ENCODE assay signal across 8 mouse cellular contexts in genomic region chr15:88752403-88752733, GRCm38 (mm10). TPM values are rescaled to one million over a fixed set of nuclear protein-coding genes. Genes with fewer than 3 reads are reported as not detected.
DNase-seq lines count a peak whose midpoint lies in the region; ATAC-seq and TF ChIP-seq lines count a peak whose summit lies in the region.

No protein-coding gene starts in this region.

- H3K27ac ChIP-seq in kidney, embryonic 16.5 days (ENCODE audit: low read length): peak overlapping the region; percentile 77
- no peak overlapping the region for H3K27ac ChIP-seq in cortical plate, adult 2 months (ENCODE audit: insufficient read depth, low read length)
- H3K27ac ChIP-seq in hindbrain, embryonic 15.5 days (replicated peaks): peak overlapping the region; percentile 91
- peak overlapping the region; percentile 92 for H3K27ac ChIP-seq in midbrain, embryonic 14.5 days (replicated peaks; ENCODE audit: low read depth, low read length)

- peaks cover 20% of the 10 kb centered on the region for H3K4me1 ChIP-seq in kidney, embryonic 16.5 days (ENCODE audit: insufficient read depth, low read length)
- peaks cover 2% of the 10 kb centered on the region; the same call in 1 of the 2 replicates for H3K4me1 ChIP-seq in cortical plate, adult 2 months (ENCODE audit: control insufficient read depth, insufficient read depth, low read length)
- H3K4me1 ChIP-seq in hindbrain, embryonic 15.5 days (replicated peaks): peaks cover 27% of the 10 kb centered on the region
- H3K4me1 ChIP-seq in midbrain, embryonic 14.5 days (ENCODE audit: control insufficient read depth, insufficient read depth, low read length): peaks cover 20% of the 10 kb centered on the region

- peak overlapping the region; percentile 86 for H3K4me3 ChIP-seq in kidney, embryonic 16.5 days (ENCODE audit: low read length)
- H3K4me3 ChIP-seq in cortical plate, adult 2 months (ENCODE audit: insufficient read depth, low read length): peak overlapping the region; percentile 82
- peak overlapping the region; percentile 90 for H3K4me3 ChIP-seq in hindbrain, embryonic 15.5 days
- H3K4me3 ChIP-seq in midbrain, embryonic 14.5 days (replicated peaks; ENCODE audit: low read depth, low read length): peak overlapping the region; percentile 82

- 1% methylated on average over 8 of the region's 8 CpGs for WGBS in kidney, embryonic 16.5 days
- 1% methylated on average over 8 of the region's 8 CpGs for WGBS in hindbrain, embryonic 15.5 days
- WGBS in midbrain, embryonic 14.5 days: 1% methylated on average over 8 of the region's 8 CpGs

- TF ChIP-seq CTCF in cortical plate, adult 2 months (IDR thresholded peaks at IDR 0.05; ENCODE audit: extremely low read depth, insufficient read depth, low read length): no peak

- ATAC-seq in kidney, embryonic 16.5 days (ENCODE audit: low FRiP score, low TSS enrichment): no peak
- no peak for ATAC-seq in hindbrain, embryonic 15.5 days (ENCODE audit: low FRiP score, low read depth)
- ATAC-seq in midbrain, embryonic 14.5 days (ENCODE audit: low FRiP score, low TSS enrichment): no peak

- peak overlapping the region; percentile 81 for H3K4me2 ChIP-seq in kidney, embryonic 16.5 days (replicated peaks; ENCODE audit: low read depth, low read length)
- H3K4me2 ChIP-seq in hindbrain, embryonic 15.5 days: peak overlapping the region; percentile 90
- H3K4me2 ChIP-seq in midbrain, embryonic 14.5 days (ENCODE audit: low read length): peak overlapping the region; percentile 57

- H3K27me3 ChIP-seq in kidney, embryonic 16.5 days (ENCODE audit: insufficient read depth, low read length): no peaks in the 10 kb centered on the region
- H3K27me3 ChIP-seq in hindbrain, embryonic 15.5 days: no peaks in the 10 kb centered on the region
- H3K27me3 ChIP-seq in midbrain, embryonic 14.5 days (ENCODE audit: control insufficient read depth, insufficient read depth, low read length): no peaks in the 10 kb centered on the region

- H3K9me3 ChIP-seq in kidney, embryonic 16.5 days (ENCODE audit: low read length): no peaks in the 10 kb centered on the region
- no peaks in the 10 kb centered on the region for H3K9me3 ChIP-seq in hindbrain, embryonic 15.5 days
- no peaks in the 10 kb centered on the region for H3K9me3 ChIP-seq in midbrain, embryonic 14.5 days (ENCODE audit: control insufficient read depth, low read length)

- 0 out of 2 replicates have a peak, but pooled peaks cover 3% of the 10 kb centered on the region for H3K36me3 ChIP-seq in kidney, embryonic 16.5 days (ENCODE audit: insufficient read depth, low read length)
- 0 out of 2 replicates have a peak, but pooled peaks cover 4% of the 10 kb centered on the region for H3K36me3 ChIP-seq in hindbrain, embryonic 15.5 days
- H3K36me3 ChIP-seq in midbrain, embryonic 14.5 days (ENCODE audit: control insufficient read depth, insufficient read depth, low read length): peaks cover 17% of the 10 kb centered on the region

- peak overlapping the region; percentile 93 for H3K9ac ChIP-seq in kidney, embryonic 16.5 days (replicated peaks; ENCODE audit: low read length)
- peak overlapping the region; percentile 81 for H3K9ac ChIP-seq in hindbrain, embryonic 15.5 days
- H3K9ac ChIP-seq in midbrain, embryonic 14.5 days (replicated peaks; ENCODE audit: low read length): peak overlapping the region; percentile 89; the same call in 1 of the 2 replicates

- DNase-seq in kidney, adult 11 months: no peak
- no peak for DNase-seq in midbrain, embryonic 14.5 days
- no peak for DNase-seq in right cerebral cortex, postnatal 4 days
- DNase-seq in cerebellum, adult 9-10 months: no peak
- DNase-seq in adrenal gland, adult 18-20 months (ENCODE audit: low spot score in 2 of 2): no peak

- no peak for TF ChIP-seq POLR2A in cortical plate, adult 2 months (IDR thresholded peaks at IDR 0.05; ENCODE audit: extremely low read depth, insufficient read depth, low read length)

RNA-seq across cellular contexts. Expression of gene Zbed4, which starts 0.9 kb away (rescaled TPM):
- 22.0 and 23.1 TPM in 2 replicates for polyA plus RNA-seq in kidney, embryonic 16.5 days (2015; fragmentation: Nextera tagmentation; extraction: Ambion mirVana)
- polyA plus RNA-seq in cortical plate, adult 2 months (2012; rRNA removed): 5.1 and 5.5 TPM in 2 replicates
- polyA plus RNA-seq in hindbrain, embryonic 15.5 days (2015; fragmentation: Nextera tagmentation; extraction: Ambion mirVana): 14.6 and 15.0 TPM in 2 replicates
- 16.7 and 25.7 TPM in 2 replicates for polyA plus RNA-seq in midbrain, embryonic 14.5 days (2014; fragmentation: Nextera tagmentation; extraction: Ambion mirVana)
- 10 to 100 TPM; 10.9 to 11.1 TPM for total RNA-seq in adrenal gland, adult 18-20 months (2021)

RNA-seq across cellular contexts. Expression of gene Brd1, which starts 18.3 kb away (rescaled TPM):
- 19.1 and 21.1 TPM in 2 replicates for polyA plus RNA-seq in kidney, embryonic 16.5 days (2015; fragmentation: Nextera tagmentation; extraction: Ambion mirVana)
- polyA plus RNA-seq in cortical plate, adult 2 months (2012; rRNA removed): 18.0 and 19.5 TPM in 2 replicates
- polyA plus RNA-seq in hindbrain, embryonic 15.5 days (2015; fragmentation: Nextera tagmentation; extraction: Ambion mirVana): 15.0 and 18.7 TPM in 2 replicates
- 26.2 and 30.5 TPM in 2 replicates for polyA plus RNA-seq in midbrain, embryonic 14.5 days (2014; fragmentation: Nextera tagmentation; extraction: Ambion mirVana)
- total RNA-seq in adrenal gland, adult 18-20 months (2021): 10 to 100 TPM; 48.0 to 52.7 TPM
